Mouse (Mus musculus): ENCODE data around the gene Car4. TPM values are rescaled to one million over a fixed set of nuclear protein-coding genes. Genes with fewer than 3 reads are reported as not detected.

Car4 gene
- polyA plus RNA-seq, 1 experiment from 2014 or later: 0.99 TPM

DNA sequence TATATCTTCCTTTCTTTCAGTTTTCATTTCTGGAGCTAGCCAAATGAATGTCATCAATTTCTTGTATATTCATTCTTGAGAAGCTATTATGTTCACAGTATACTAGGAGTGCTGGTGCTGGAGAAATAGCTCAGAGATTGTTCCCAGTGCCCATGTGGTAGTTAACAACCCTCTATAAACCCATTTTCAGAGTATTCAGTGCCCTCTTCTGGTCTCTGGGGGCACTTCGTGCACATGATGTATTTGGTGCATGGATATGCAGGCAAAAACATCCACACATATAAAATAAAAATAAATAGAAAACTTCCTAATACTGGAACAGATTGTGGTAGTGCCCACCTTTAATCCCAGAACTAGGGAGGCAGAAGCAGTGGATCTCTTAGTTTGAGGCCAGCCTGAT lies 35.4 kb downstream of the Car4 start:
- Histone ChIP-seq H3K4me3 (ENCODE audit: low read depth, low read length) (no peak overlapping the region), H3K9me3 (ENCODE audit: control insufficient read depth, low read length) (no peaks in the 10 kb centered on the region), H3K4me2 (ENCODE audit: low read length) (no peak overlapping the region), H3K27me3 (replicated peaks; ENCODE audit: control insufficient read depth, insufficient read depth, low read length) (no peaks in the 10 kb centered on the region), H3K27ac (ENCODE audit: low read depth) (no peak overlapping the region), H3K9ac (ENCODE audit: low read length) (no peak overlapping the region), H3K4me1 (replicated peaks; ENCODE audit: control insufficient read depth, insufficient read depth, low read length) (no peaks in the 10 kb centered on the region), H3K36me3 (ENCODE audit: control insufficient read depth, insufficient read depth, low read length) (peaks cover 59% of the 10 kb centered on the region)
- DNase-seq (ENCODE audit: low spot score) (no peak), ATAC-seq (replicated peaks; ENCODE audit: low FRiP score, low TSS enrichment, low read depth) (no peak)
- WGBS: 90% methylated on average over 1 of the region's 1 CpGs

DNA sequence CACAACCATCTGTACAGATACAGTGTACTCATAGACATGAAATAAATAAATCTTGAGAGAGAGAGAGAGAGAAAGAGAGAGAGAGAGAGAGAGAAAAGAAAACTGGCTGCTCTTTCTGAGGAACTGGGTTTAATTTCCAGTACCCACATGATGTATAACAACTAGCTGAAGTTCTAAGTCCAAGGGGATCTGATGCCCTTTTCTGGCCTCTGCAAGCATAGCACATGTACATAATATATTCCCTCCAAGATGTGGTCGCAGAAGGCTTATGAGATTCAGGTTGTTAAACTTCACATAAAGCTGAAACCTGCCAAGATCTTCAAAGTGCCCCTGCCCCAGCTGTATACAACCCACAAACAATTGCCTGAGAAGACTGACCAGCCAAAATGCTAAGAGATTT lies 37.7 kb downstream of the Car4 start:
- no peaks in the 10 kb centered on the region for H3K4me1 ChIP-seq (replicated peaks; ENCODE audit: control insufficient read depth, insufficient read depth, low read length)
- H3K27ac ChIP-seq (ENCODE audit: low read depth): no peak overlapping the region
- no peaks in the 10 kb centered on the region for H3K9me3 ChIP-seq (ENCODE audit: control insufficient read depth, low read length)
- WGBS: 88% methylated on average over 1 of the region's 1 CpGs
- no peak overlapping the region for H3K4me2 ChIP-seq (ENCODE audit: low read length)
- DNase-seq (ENCODE audit: low spot score) (no peak), ATAC-seq (replicated peaks; ENCODE audit: low FRiP score, low TSS enrichment, low read depth) (no peak)
- H3K9ac ChIP-seq (ENCODE audit: low read length): no peak overlapping the region
- peaks cover 45% of the 10 kb centered on the region for H3K36me3 ChIP-seq (ENCODE audit: control insufficient read depth, insufficient read depth, low read length)
- no peak overlapping the region for H3K4me3 ChIP-seq (ENCODE audit: low read depth, low read length)
- no peaks in the 10 kb centered on the region for H3K27me3 ChIP-seq (replicated peaks; ENCODE audit: control insufficient read depth, insufficient read depth, low read length)

GRCm38 (mm10) chr11:85003566-85003965 lies 46.0 kb downstream of the Car4 start:
- Histone ChIP-seq H3K4me2 (ENCODE audit: low read length) (no peak overlapping the region), H3K27ac (ENCODE audit: low read depth) (no peak overlapping the region), H3K4me1 (replicated peaks; ENCODE audit: control insufficient read depth, insufficient read depth, low read length) (no peaks in the 10 kb centered on the region), H3K36me3 (ENCODE audit: control insufficient read depth, insufficient read depth, low read length) (peaks cover 18% of the 10 kb centered on the region; the same call in 1 of the 2 replicates), H3K27me3 (replicated peaks; ENCODE audit: control insufficient read depth, insufficient read depth, low read length) (no peaks in the 10 kb centered on the region), H3K9me3 (ENCODE audit: control insufficient read depth, low read length) (no peaks in the 10 kb centered on the region), H3K9ac (ENCODE audit: low read length) (no peak overlapping the region), H3K4me3 (ENCODE audit: low read depth, low read length) (no peak overlapping the region)
- DNase-seq (ENCODE audit: low spot score) (no peak), ATAC-seq (replicated peaks; ENCODE audit: low FRiP score, low TSS enrichment, low read depth) (no peak)
- WGBS: 89% methylated on average over 3 of the region's 3 CpGs

DNA sequence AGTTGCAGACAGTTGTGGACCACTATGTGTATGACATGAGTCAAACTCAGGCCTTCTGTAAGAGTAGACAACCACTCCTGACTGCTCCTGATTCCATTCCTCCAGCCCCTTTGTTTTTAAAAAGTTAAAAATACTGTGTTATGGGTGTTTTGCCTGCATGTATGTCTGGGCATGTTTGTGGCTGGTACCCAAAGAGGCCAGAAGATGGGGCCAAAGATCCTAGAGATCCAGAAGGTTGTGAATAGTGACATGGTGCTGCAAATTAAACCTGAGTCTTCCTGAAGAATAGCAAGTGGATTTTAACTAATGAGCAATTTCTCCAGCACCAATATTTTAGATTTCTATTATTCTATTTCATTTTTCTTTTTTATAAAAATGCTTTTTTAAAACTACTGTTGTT lies 55.5 kb downstream of the Car4 start:
- H3K27me3 ChIP-seq (replicated peaks; ENCODE audit: control insufficient read depth, insufficient read depth, low read length): no peaks in the 10 kb centered on the region
- peaks cover 13% of the 10 kb centered on the region for H3K36me3 ChIP-seq (ENCODE audit: control insufficient read depth, insufficient read depth, low read length)
- no peak overlapping the region for H3K4me3 ChIP-seq (ENCODE audit: low read depth, low read length)
- no peaks in the 10 kb centered on the region for H3K9me3 ChIP-seq (ENCODE audit: control insufficient read depth, low read length)
- no peak overlapping the region for H3K27ac ChIP-seq (ENCODE audit: low read depth)
- DNase-seq (ENCODE audit: low spot score) (no peak), ATAC-seq (replicated peaks; ENCODE audit: low FRiP score, low TSS enrichment, low read depth) (no peak)
- H3K4me1 ChIP-seq (replicated peaks; ENCODE audit: control insufficient read depth, insufficient read depth, low read length): no peaks in the 10 kb centered on the region
- H3K9ac ChIP-seq (ENCODE audit: low read length): no peak overlapping the region
- H3K4me2 ChIP-seq (ENCODE audit: low read length): no peak overlapping the region

Other genes with a start within 250 kb of the Car4 start
- 15.9 and 16.9 TPM in 2 replicates for gene Mrm1, start 138.3 kb upstream of the Car4 start, polyA plus RNA-seq (2014; fragmentation: Nextera tagmentation; extraction: Ambion mirVana)
- gene Dhrs11, start 128.8 kb upstream of the Car4 start, polyA plus RNA-seq (2014; fragmentation: Nextera tagmentation; extraction: Ambion mirVana): 30.4 and 37.1 TPM in 2 replicates
- gene Ggnbp2, start 87.0 kb upstream of the Car4 start, polyA plus RNA-seq (2014; fragmentation: Nextera tagmentation; extraction: Ambion mirVana): 66.1 and 68.0 TPM in 2 replicates
- 10.0 and 10.6 TPM in 2 replicates for gene Myo19, start 77.6 kb upstream of the Car4 start, polyA plus RNA-seq (2014; fragmentation: Nextera tagmentation; extraction: Ambion mirVana)
- 3.6 and 4.0 TPM in 2 replicates for gene Pigw, start 77.5 kb upstream of the Car4 start, polyA plus RNA-seq (2014; fragmentation: Nextera tagmentation; extraction: Ambion mirVana)
- gene Znhit3, start 41.4 kb upstream of the Car4 start, polyA plus RNA-seq (2014; fragmentation: Nextera tagmentation; extraction: Ambion mirVana): 65.9 and 67.6 TPM in 2 replicates
- 5.5 and 5.7 TPM in 2 replicates for gene Usp32, start 182.4 kb downstream of the Car4 start, polyA plus RNA-seq (2014; fragmentation: Nextera tagmentation; extraction: Ambion mirVana)
- not detected in 2 replicates for gene 1700125H20Rik, start 212.6 kb downstream of the Car4 start, polyA plus RNA-seq (2014; fragmentation: Nextera tagmentation; extraction: Ambion mirVana)

Measured in intestine, embryonic 14.5 days (tissue).